Mouse (Mus musculus): ENCODE results near the gene Ripor3.
A peak's percentile ranks its signal among the peaks of the same experiment; 100 is the strongest.

DNA sequence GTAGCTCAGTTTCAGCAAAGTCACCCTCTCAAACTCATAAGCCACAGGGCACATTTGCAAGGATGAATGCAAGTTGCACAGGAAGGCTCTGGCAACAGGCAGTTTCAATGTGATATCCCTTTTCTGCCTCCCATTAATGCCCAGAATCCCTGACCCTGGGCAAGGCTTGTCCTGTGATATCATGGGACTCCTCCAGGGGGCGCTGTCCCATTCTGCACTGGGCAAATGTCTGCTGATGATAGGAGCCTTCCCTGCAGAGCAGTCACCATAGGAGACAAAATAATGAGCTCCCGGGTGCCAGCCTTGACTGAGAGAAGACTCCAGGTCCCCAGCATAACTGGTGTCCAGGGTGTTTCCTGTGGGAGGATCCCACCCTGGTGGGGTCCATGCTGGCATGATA lies 42.3 kb upstream of the Ripor3 start:
- TF ChIP-seq CTCF (IDR thresholded peaks at IDR 0.05; ENCODE audit: low read depth, low read length) (peak; percentile 91), POLR2A (IDR thresholded peaks at IDR 0.05; ENCODE audit: insufficient read depth, low read length) (no peak)
